Comparison of ENCODE assay signal across 25 mouse cellular contexts in genomic region chr6:29266936-29267335, GRCm38 (mm10). TPM values are rescaled to one million over a fixed set of nuclear protein-coding genes. Genes with fewer than 3 reads are reported as not detected.
DNase-seq lines count a peak whose midpoint lies in the region; ATAC-seq lines count a peak whose summit lies in the region.
"Had no signal": no experiment of that assay in that cellular context is flagged by ENCODE, and none has a peak within 500 bp of the region (broad histone marks: within the 10 kb centered on the region; RNA-seq: fewer than 3 reads in every experiment).

No protein-coding gene starts in this region.

- no peak overlapping the region for H3K4me2 ChIP-seq in liver, embryonic 11.5 days
- H3K4me2 ChIP-seq in liver, embryonic 15.5 days, result no peak overlapping the region
- no peak overlapping the region for H3K4me2 ChIP-seq in intestine, embryonic 16.5 days (ENCODE audit: low read depth, low read length)
- H3K4me2 ChIP-seq in forebrain, embryonic 14.5 days (ENCODE audit: low read length), result no peak overlapping the region
- H3K4me2 ChIP-seq: embryonic facial prominence, embryonic 13.5 days; forebrain, embryonic 12.5 days; heart, embryonic 12.5 days; hindbrain, embryonic 14.5 days had no signal

- WGBS in liver, embryonic 11.5 days, result 53% methylated on average over 4 of the region's 4 CpGs
- 39% methylated on average over 4 of the region's 4 CpGs for WGBS in liver, embryonic 15.5 days (ENCODE audit: insufficient replicate concordance)
- 43% methylated on average over 4 of the region's 4 CpGs for WGBS in intestine, embryonic 16.5 days
- 86% methylated on average over 4 of the region's 4 CpGs for WGBS in forebrain, embryonic 14.5 days

- H3K9ac ChIP-seq in liver, embryonic 11.5 days (ENCODE audit: low read depth, low read length), result no peak overlapping the region
- no peak overlapping the region for H3K9ac ChIP-seq in liver, embryonic 15.5 days
- no peak overlapping the region for H3K9ac ChIP-seq in intestine, embryonic 16.5 days (ENCODE audit: low read depth, low read length)
- no peak overlapping the region for H3K9ac ChIP-seq in forebrain, embryonic 14.5 days (ENCODE audit: low read length)
- H3K9ac ChIP-seq: embryonic facial prominence, embryonic 13.5 days; forebrain, embryonic 12.5 days; forebrain, postnatal 0 days; heart, embryonic 12.5 days; hindbrain, embryonic 14.5 days had no signal

- peak; percentile 45; the same call in 1 of the 2 replicates for ATAC-seq in frontal cortex, adult (ENCODE audit: low TSS enrichment)
- ATAC-seq in liver, embryonic 11.5 days (replicated peaks; ENCODE audit: low FRiP score), result no peak; the same call in 1 of the 2 replicates
- ATAC-seq in liver, embryonic 15.5 days (ENCODE audit: insufficient read depth), result peak; percentile 62
- no peak for ATAC-seq in monocyte, adult 5-6 weeks (replicated peaks; ENCODE audit: insufficient number of reproducible peaks, low FRiP score, low TSS enrichment, poor library complexity, severe bottlenecking)
- ATAC-seq in intestine, embryonic 16.5 days, result no peak
- ATAC-seq in forebrain, embryonic 14.5 days, result no peak
- ATAC-seq: forebrain, postnatal 0 days had no signal

- H3K27ac ChIP-seq in liver, embryonic 11.5 days (ENCODE audit: low read depth, low read length), result peak overlapping the region; percentile 8; the same call in 1 of the 2 replicates
- 0 out of 2 replicates have a peak overlapping the region, but pooled peaks have one; percentile 45 for H3K27ac ChIP-seq in liver, embryonic 15.5 days (replicated peaks)
- H3K27ac ChIP-seq in intestine, embryonic 16.5 days (ENCODE audit: low read length), result no peak overlapping the region
- no peak overlapping the region for H3K27ac ChIP-seq in forebrain, embryonic 14.5 days (ENCODE audit: low read depth, low read length)
- H3K27ac ChIP-seq: embryonic facial prominence, embryonic 13.5 days; forebrain, embryonic 12.5 days; heart, adult 2 months; hindbrain, embryonic 10.5 days; hindbrain, embryonic 14.5 days had no signal

- H3K4me3 ChIP-seq in liver, embryonic 11.5 days (ENCODE audit: low read depth, low read length), result no peak overlapping the region
- no peak overlapping the region for H3K4me3 ChIP-seq in liver, embryonic 15.5 days (replicated peaks)
- H3K4me3 ChIP-seq in intestine, embryonic 16.5 days (ENCODE audit: low read length), result no peak overlapping the region
- H3K4me3 ChIP-seq in forebrain, embryonic 14.5 days (ENCODE audit: low read depth, low read length), result no peak overlapping the region
- H3K4me3 ChIP-seq: embryonic facial prominence, embryonic 13.5 days; forebrain, embryonic 12.5 days; heart, adult 2 months; heart, embryonic 12.5 days; hindbrain, embryonic 10.5 days had no signal

- peaks cover 8% of the 10 kb centered on the region; the same call in 1 of the 2 replicates for H3K4me1 ChIP-seq in liver, embryonic 11.5 days (replicated peaks; ENCODE audit: control insufficient read depth, insufficient read depth, low read length)
- peaks cover 3% of the 10 kb centered on the region; the same call in 1 of the 2 replicates for H3K4me1 ChIP-seq in liver, embryonic 15.5 days (replicated peaks)
- peaks cover 6% of the 10 kb centered on the region; the same call in 1 of the 2 replicates for H3K4me1 ChIP-seq in intestine, embryonic 16.5 days (ENCODE audit: control insufficient read depth, insufficient read depth, low read length)
- H3K4me1 ChIP-seq in forebrain, embryonic 14.5 days (ENCODE audit: control insufficient read depth, insufficient read depth, low read length), result 0 out of 2 replicates have a peak, but pooled peaks cover 4% of the 10 kb centered on the region

- H3K36me3 ChIP-seq in liver, embryonic 11.5 days (ENCODE audit: control insufficient read depth, insufficient read depth, low read length), result no peaks in the 10 kb centered on the region
- no peaks in the 10 kb centered on the region for H3K36me3 ChIP-seq in liver, embryonic 15.5 days (replicated peaks)
- H3K36me3 ChIP-seq in intestine, embryonic 16.5 days (ENCODE audit: control insufficient read depth, insufficient read depth, low read length), result no peaks in the 10 kb centered on the region
- no peaks in the 10 kb centered on the region for H3K36me3 ChIP-seq in forebrain, embryonic 14.5 days (ENCODE audit: control insufficient read depth, insufficient read depth, low read length)
- H3K36me3 ChIP-seq: embryonic facial prominence, embryonic 13.5 days; forebrain, embryonic 12.5 days; heart, embryonic 12.5 days; hindbrain, embryonic 10.5 days had no signal

- H3K9me3 ChIP-seq in liver, embryonic 11.5 days (ENCODE audit: control insufficient read depth, low read length), result no peaks in the 10 kb centered on the region
- H3K9me3 ChIP-seq in liver, embryonic 15.5 days (replicated peaks), result no peaks in the 10 kb centered on the region
- H3K9me3 ChIP-seq in intestine, embryonic 16.5 days (ENCODE audit: control insufficient read depth, low read length), result no peaks in the 10 kb centered on the region
- no peaks in the 10 kb centered on the region for H3K9me3 ChIP-seq in forebrain, embryonic 14.5 days (replicated peaks; ENCODE audit: control insufficient read depth, low read length)
- H3K9me3 ChIP-seq: embryonic facial prominence, embryonic 13.5 days; forebrain, embryonic 12.5 days; heart, embryonic 12.5 days; hindbrain, embryonic 10.5 days had no signal

- no peaks in the 10 kb centered on the region; the same call in 1 of the 2 replicates for H3K27me3 ChIP-seq in liver, embryonic 11.5 days (replicated peaks; ENCODE audit: control insufficient read depth, insufficient read depth, low read length)
- H3K27me3 ChIP-seq in liver, embryonic 15.5 days, result peaks cover 12% of the 10 kb centered on the region
- H3K27me3 ChIP-seq in intestine, embryonic 16.5 days (replicated peaks; ENCODE audit: control insufficient read depth, insufficient read depth, low read length), result no peaks in the 10 kb centered on the region
- H3K27me3 ChIP-seq in forebrain, embryonic 14.5 days (replicated peaks; ENCODE audit: control insufficient read depth, insufficient read depth, low read length), result no peaks in the 10 kb centered on the region
- H3K27me3 ChIP-seq: heart, embryonic 12.5 days had no signal

- no peak for DNase-seq in frontal cortex, postnatal 36 days (ENCODE audit: low spot score in 2 of 2)
- DNase-seq in liver, embryonic 11.5 days (ENCODE audit: low spot score), result no peak
- DNase-seq in forebrain, embryonic 14.5 days (ENCODE audit: low spot score), result no peak
- DNase-seq: adrenal gland, postnatal 14 days; cerebellum, adult 11-12 months; cerebellum, adult 9-10 months; cerebellum, postnatal 25 days; forebrain, postnatal 0 days; gastrocnemius, postnatal 10 days; heart, adult 2 months had no signal

RNA-seq across cellular contexts. Expression of gene Hilpda, which starts 5.4 kb away (rescaled TPM):
- polyA plus RNA-seq in liver, embryonic 11.5 days (2014; fragmentation: Nextera tagmentation; extraction: Ambion mirVana), result 34.2 and 35.3 TPM in 2 replicates
- 23.4 and 25.0 TPM in 2 replicates for polyA plus RNA-seq in liver, embryonic 15.5 days (2015; fragmentation: Nextera tagmentation; extraction: Ambion mirVana)
- 7.6 to 8.9 TPM (median 8.5 TPM) in 3 replicates for total RNA-seq in monocyte, adult 5-6 weeks (2017)
- 27.0 and 27.8 TPM in 2 replicates for polyA plus RNA-seq in intestine, embryonic 16.5 days (2015; fragmentation: Nextera tagmentation; extraction: Ambion mirVana)
- 46.6 and 54.6 TPM in 2 replicates for polyA plus RNA-seq in forebrain, embryonic 14.5 days (2014; fragmentation: Nextera tagmentation; extraction: Ambion mirVana)

RNA-seq across cellular contexts. Expression of gene Fam71f2, which starts 12.5 kb away (rescaled TPM):
- 0.47 and 0.58 TPM in 2 replicates for polyA plus RNA-seq in liver, embryonic 11.5 days (2014; fragmentation: Nextera tagmentation; extraction: Ambion mirVana)
- 0.12 and 0.16 TPM in 2 replicates for polyA plus RNA-seq in liver, embryonic 15.5 days (2015; fragmentation: Nextera tagmentation; extraction: Ambion mirVana)
- total RNA-seq in monocyte, adult 5-6 weeks (2017), result 1.9 TPM in 1 of 3 replicates, not detected in the others
- polyA plus RNA-seq in intestine, embryonic 16.5 days (2015; fragmentation: Nextera tagmentation; extraction: Ambion mirVana), result 0.13 and 0.29 TPM in 2 replicates
- 0.53 and 1.0 TPM in 2 replicates for polyA plus RNA-seq in forebrain, embryonic 14.5 days (2014; fragmentation: Nextera tagmentation; extraction: Ambion mirVana)
- total RNA-seq: adrenal gland, adult 18-20 months; adrenal gland, postnatal 14 days; heart, adult 2 months; heart, postnatal 25 days; MEL had no signal

RNA-seq across cellular contexts. Expression of gene Impdh1, which starts 50.8 kb away (rescaled TPM):
- polyA plus RNA-seq in liver, embryonic 11.5 days (2014; fragmentation: Nextera tagmentation; extraction: Ambion mirVana), result 26.5 and 26.7 TPM in 2 replicates
- polyA plus RNA-seq in liver, embryonic 15.5 days (2015; fragmentation: Nextera tagmentation; extraction: Ambion mirVana), result 8.0 and 10.6 TPM in 2 replicates
- total RNA-seq in monocyte, adult 5-6 weeks (2017), result 16.4 to 27.6 TPM (median 22.7 TPM) in 3 replicates
- polyA plus RNA-seq in intestine, embryonic 16.5 days (2015; fragmentation: Nextera tagmentation; extraction: Ambion mirVana), result 39.7 and 40.1 TPM in 2 replicates
- polyA plus RNA-seq in forebrain, embryonic 14.5 days (2014; fragmentation: Nextera tagmentation; extraction: Ambion mirVana), result 34.5 and 50.2 TPM in 2 replicates

RNA-seq across cellular contexts. Expression of gene Fam71f1, which starts 52.0 kb away (rescaled TPM):
- polyA plus RNA-seq in liver, embryonic 11.5 days (2014; fragmentation: Nextera tagmentation; extraction: Ambion mirVana), result 0.25 TPM in 1 of 2 replicates, not detected in the other
- polyA plus RNA-seq in liver, embryonic 15.5 days (2015; fragmentation: Nextera tagmentation; extraction: Ambion mirVana), result not detected in 2 replicates
- total RNA-seq in monocyte, adult 5-6 weeks (2017), result not detected in 3 replicates
- polyA plus RNA-seq in intestine, embryonic 16.5 days (2015; fragmentation: Nextera tagmentation; extraction: Ambion mirVana), result not detected in 2 replicates
- polyA plus RNA-seq in forebrain, embryonic 14.5 days (2014; fragmentation: Nextera tagmentation; extraction: Ambion mirVana), result not detected in 2 replicates
- total RNA-seq: adrenal gland, adult 18-20 months; adrenal gland, postnatal 14 days; forebrain, postnatal 0 days; gastrocnemius, postnatal 10 days; gastrocnemius, postnatal 4 days; heart, adult 2 months; heart, postnatal 25 days; MEL had no signal
- polyA plus RNA-seq: cortical plate, adult 2 months; embryonic facial prominence, embryonic 13.5 days; forebrain, embryonic 12.5 days; forebrain, postnatal 0 days; heart, embryonic 16.5 days; hindbrain, embryonic 14.5 days had no signal

Comparison
In these comparisons a context has a peak if more than half of its experiments do, and no peak if none do; other contexts are left out.
1. ATAC-seq: peak in frontal cortex, adult (single experiment) and liver, embryonic 15.5 days (single experiment); none in liver, embryonic 11.5 days (single experiment), monocyte, adult 5-6 weeks (single experiment), intestine, embryonic 16.5 days (single experiment) and forebrain, embryonic 14.5 days (single experiment).
2. H3K27ac ChIP-seq: peak in liver, embryonic 11.5 days (single experiment) and liver, embryonic 15.5 days (single experiment); none in intestine, embryonic 16.5 days (single experiment) and forebrain, embryonic 14.5 days (single experiment).